ENCODE assay signal across 9 mouse cellular contexts in genomic region chr7:24964897-24965535, GRCm38 (mm10). TPM values are rescaled to one million over a fixed set of nuclear protein-coding genes. Genes with fewer than 3 reads are reported as not detected.
DNase-seq lines count a peak whose midpoint lies in the region; ATAC-seq and TF ChIP-seq lines count a peak whose summit lies in the region.
"Had no signal": no experiment of that assay in that cellular context is flagged by ENCODE, and none has a peak within 500 bp of the region (broad histone marks: within the 10 kb centered on the region; RNA-seq: fewer than 3 reads in every experiment).

No protein-coding gene starts in this region.

- H3K9me3 ChIP-seq in liver, embryonic 11.5 days (ENCODE audit: control insufficient read depth, low read length), result no peaks in the 10 kb centered on the region

- H3K4me1 ChIP-seq in liver, embryonic 11.5 days (replicated peaks; ENCODE audit: control insufficient read depth, insufficient read depth, low read length), result no peaks in the 10 kb centered on the region
- peaks cover 32% of the 10 kb centered on the region for H3K4me1 ChIP-seq in cerebellum, adult 2 months (ENCODE audit: control insufficient read depth, insufficient read depth, low read length)

- H3K36me3 ChIP-seq in liver, embryonic 11.5 days (ENCODE audit: control insufficient read depth, insufficient read depth, low read length), result no peaks in the 10 kb centered on the region

- intact Hi-C loops in left cerebral cortex, postnatal 10 days (cut with DNase I), result loop anchor here (2.0 to 10.0 kb wide), 4 partner anchors 63 to 370 kb away; partner anchors contain the start of gene Arhgef1

- no peak overlapping the region for H3K4me3 ChIP-seq in liver, embryonic 11.5 days (ENCODE audit: low read depth, low read length)
- no peak overlapping the region for H3K4me3 ChIP-seq in cerebellum, adult 2 months (replicated peaks; ENCODE audit: insufficient read depth, low read depth, low read length)
- H3K4me3 ChIP-seq: myocyte had no signal

- H3K27ac ChIP-seq in liver, embryonic 11.5 days (ENCODE audit: low read depth, low read length), result no peak overlapping the region
- no peak overlapping the region for H3K27ac ChIP-seq in cerebellum, adult 2 months (ENCODE audit: insufficient read depth, low read length)

- ATAC-seq in liver, embryonic 11.5 days (replicated peaks; ENCODE audit: low FRiP score), result no peak
- peak; percentile 64; the same call in 1 of the 2 replicates for ATAC-seq in monocyte, adult 5-6 weeks (replicated peaks; ENCODE audit: insufficient number of reproducible peaks, low FRiP score, low TSS enrichment, poor library complexity, severe bottlenecking)

- H3K4me2 ChIP-seq in liver, embryonic 11.5 days, result no peak overlapping the region

- H3K9ac ChIP-seq in liver, embryonic 11.5 days (ENCODE audit: low read depth, low read length), result no peak overlapping the region

- TF ChIP-seq CTCF in cerebellum, adult 2 months (IDR thresholded peaks at IDR 0.05; ENCODE audit: borderline replicate concordance, insufficient read depth, low read depth, low read length), result peak; percentile 75

- 13% methylated on average over 5 of the region's 5 CpGs for WGBS in liver, embryonic 11.5 days
- 9% methylated on average over 5 of the region's 5 CpGs for WGBS in cerebellum, adult 2 months

- peak; percentile 70 for DNase-seq in liver
- DNase-seq in liver, embryonic 11.5 days (ENCODE audit: low spot score), result no peak
- DNase-seq in cerebellum, adult 2 months, result peak; percentile 83 to 92
- DNase-seq in frontal cortex, postnatal 36 days (ENCODE audit: low spot score in 2 of 2), result peak; percentile 83 to 91
- DNase-seq in induced T-regulatory cell, adult 2 months (ENCODE audit: low read depth), result peak; percentile 91
- peak; percentile 79 to 82 for DNase-seq in left cerebral cortex, postnatal 10 days (ENCODE audit: extremely low spot score in 1 of 2, low spot score in 2 of 2)
- DNase-seq in spleen, postnatal 4 days (ENCODE audit: low spot score in 2 of 2), result peak; percentile 74 to 91

- H3K27me3 ChIP-seq in liver, embryonic 11.5 days (replicated peaks; ENCODE audit: control insufficient read depth, insufficient read depth, low read length), result peaks cover 3% of the 10 kb centered on the region; the same call in 1 of the 2 replicates
- H3K27me3 ChIP-seq in cerebellum, adult 2 months (ENCODE audit: control insufficient read depth, insufficient read depth, low read length), result no peaks in the 10 kb centered on the region

- no peak for TF ChIP-seq POLR2A in cerebellum, adult 2 months (IDR thresholded peaks at IDR 0.05; ENCODE audit: borderline replicate concordance, insufficient read depth, low read length)

RNA-seq across cellular contexts. Expression of gene Rabac1, which starts 7.5 kb away (rescaled TPM):
- polyA plus RNA-seq in liver, embryonic 11.5 days (2014; fragmentation: Nextera tagmentation; extraction: Ambion mirVana), result 91.3 and 101 TPM in 2 replicates
- 637 and 648 TPM in 2 replicates for polyA plus RNA-seq in cerebellum, adult 2 months (2012; rRNA removed)
- 100 to 1,000 TPM; 293 to 300 TPM for total RNA-seq in left cerebral cortex, postnatal 10 days (2021)
- total RNA-seq in monocyte, adult 5-6 weeks (2017), result 82.7 to 149 TPM (median 92.1 TPM) in 3 replicates

RNA-seq across cellular contexts. Expression of gene Gm4881, which starts 20.7 kb away (rescaled TPM):
- not detected in 2 replicates for polyA plus RNA-seq in liver, embryonic 11.5 days (2014; fragmentation: Nextera tagmentation; extraction: Ambion mirVana)
- polyA plus RNA-seq in cerebellum, adult 2 months (2012; rRNA removed), result 1.00 and 1.4 TPM in 2 replicates
- total RNA-seq in left cerebral cortex, postnatal 10 days (2021), result not detected
- total RNA-seq in monocyte, adult 5-6 weeks (2017), result not detected in 3 replicates
- polyA plus RNA-seq: myocyte had no signal

RNA-seq across cellular contexts. Expression of gene Atp1a3, which starts 40.7 kb away (rescaled TPM):
- polyA plus RNA-seq in liver, embryonic 11.5 days (2014; fragmentation: Nextera tagmentation; extraction: Ambion mirVana), result 1.4 and 1.5 TPM in 2 replicates
- 1,466 and 1,473 TPM in 2 replicates for polyA plus RNA-seq in cerebellum, adult 2 months (2012; rRNA removed)
- total RNA-seq in left cerebral cortex, postnatal 10 days (2021), result 1,000 to 10,000 TPM; 2,078 to 2,206 TPM
- 54.0 to 91.3 TPM (median 63.7 TPM) in 3 replicates for total RNA-seq in monocyte, adult 5-6 weeks (2017)

Comparison
In these comparisons a context has a peak if more than half of its experiments do, and no peak if none do; other contexts are left out.
1. RNA of gene Atp1a3, which starts 40.7 kb away (total RNA-seq): 2,078 to 2,206 TPM in left cerebral cortex, postnatal 10 days; 54.0 to 91.3 TPM in monocyte, adult 5-6 weeks; every median in the first group is over 10 times any median in the second.